Mouse (Mus musculus) kidney, adult 2 months (tissue): Measurements from ENCODE around the gene Hipk2.

Source experiments
- CTCF ChIP-seq: fragments of 200-500 bp; conservative IDR thresholded peaks from 2 replicates; pipeline ENCODE4 v1.5.1; 2011; ENCODE audit warnings: low read depth, mild to moderate bottlenecking, control low read depth, low read length, moderate library complexity, mixed read lengths; ENCODE audit not compliant: insufficient read depth, insufficient read length
- POLR2A ChIP-seq: fragments of 200-500 bp; IDR thresholded peaks from one replicate; pipeline ENCODE4 v1.6.1; 2011; ENCODE audit warnings: low read depth, low read length, control low read depth

GRCm38 (mm10) chr6:38698233-38698889 is 177.6 kb downstream of the Hipk2 start:
- no peak for TF ChIP-seq CTCF
- TF ChIP-seq POLR2A = no peak
